Mouse (Mus musculus): ENCODE data around the gene Agpat3. TPM values are rescaled to one million over a fixed set of nuclear protein-coding genes. Genes with fewer than 3 reads are reported as not detected.

Agpat3 gene
- polyA plus RNA-seq, 1 experiment from 2014 or later = 33.9 TPM

GRCm38 (mm10) chr10:78245225-78245547, 107.1 kb downstream of the Agpat3 start:
- Histone ChIP-seq H3K36me3 (ENCODE audit: control insufficient read depth, insufficient read depth, low read length) (no peaks in the 10 kb centered on the region), H3K9me3 (ENCODE audit: control insufficient read depth, low read length) (no peaks in the 10 kb centered on the region), H3K27ac (ENCODE audit: low read length) (no peak overlapping the region), H3K4me2 (ENCODE audit: low read depth, low read length) (peak overlapping the region; percentile 99), H3K27me3 (ENCODE audit: control insufficient read depth, insufficient read depth, low read depth, low read length) (no peaks in the 10 kb centered on the region), H3K4me1 (replicated peaks; ENCODE audit: control insufficient read depth, insufficient read depth, low read length) (peaks cover 13% of the 10 kb centered on the region), H3K4me3 (ENCODE audit: low read length) (peak overlapping the region; percentile 88), H3K9ac (ENCODE audit: low read length) (peak overlapping the region; percentile 85)
- WGBS = 15% methylated on average over 7 of the region's 7 CpGs
- ATAC-seq (ENCODE audit: low read depth) = no peak; the same call in 1 of the 2 replicates

GRCm38 (mm10) chr10:78244438-78245224, 107.7 kb downstream of the Agpat3 start, which contains the start of gene Trappc10:
TSS of gene Trappc10 (minus strand) at chr10:78244641.
- peak; percentile 97 for ATAC-seq (ENCODE audit: low read depth)
- WGBS = under 1% methylated on average over 52 of the region's 74 CpGs
- H3K4me2 ChIP-seq (ENCODE audit: low read depth, low read length) = peak within 1 kb of the TSS; percentile 99
- no peaks in the 10 kb centered on the region for H3K36me3 ChIP-seq (ENCODE audit: control insufficient read depth, insufficient read depth, low read length)
- peak within 1 kb of the TSS; percentile 85 for H3K9ac ChIP-seq (ENCODE audit: low read length)
- H3K27ac ChIP-seq (ENCODE audit: low read length) = peak within 1 kb of the TSS; percentile 45; the same call in 1 of the 2 replicates
- peak within 1 kb of the TSS; percentile 88 for H3K4me3 ChIP-seq (ENCODE audit: low read length)
- H3K4me1 ChIP-seq (replicated peaks; ENCODE audit: control insufficient read depth, insufficient read depth, low read length) = peaks cover 13% of the 10 kb centered on the region
- no peaks in the 10 kb centered on the region for H3K27me3 ChIP-seq (ENCODE audit: control insufficient read depth, insufficient read depth, low read depth, low read length)
- H3K9me3 ChIP-seq (ENCODE audit: control insufficient read depth, low read length) = no peaks in the 10 kb centered on the region

- peak overlapping the region; percentile 85 for H3K9ac ChIP-seq (ENCODE audit: low read length)
- peak overlapping the region; percentile 45; the same call in 1 of the 2 replicates for H3K27ac ChIP-seq (ENCODE audit: low read length)
- peak; percentile 64 for ATAC-seq (ENCODE audit: low read depth)
- no peaks in the 10 kb centered on the region for H3K27me3 ChIP-seq (ENCODE audit: control insufficient read depth, insufficient read depth, low read depth, low read length)
- peak overlapping the region; percentile 88 for H3K4me3 ChIP-seq (ENCODE audit: low read length)
- WGBS = under 1% methylated on average over 25 of the region's 33 CpGs
- H3K36me3 ChIP-seq (ENCODE audit: control insufficient read depth, insufficient read depth, low read length) = no peaks in the 10 kb centered on the region
- H3K9me3 ChIP-seq (ENCODE audit: control insufficient read depth, low read length) = no peaks in the 10 kb centered on the region
- peak overlapping the region; percentile 99 for H3K4me2 ChIP-seq (ENCODE audit: low read depth, low read length)
- peaks cover 13% of the 10 kb centered on the region for H3K4me1 ChIP-seq (replicated peaks; ENCODE audit: control insufficient read depth, insufficient read depth, low read length)
Observed at GRCm38 (mm10) chr10:78244058-78244437, 108.2 kb downstream of the Agpat3 start.

- Histone ChIP-seq H3K36me3 (ENCODE audit: control insufficient read depth, insufficient read depth, low read length) (no peaks in the 10 kb centered on the region), H3K27ac (ENCODE audit: low read length) (no peak overlapping the region), H3K4me1 (replicated peaks; ENCODE audit: control insufficient read depth, insufficient read depth, low read length) (peaks cover 9% of the 10 kb centered on the region), H3K4me3 (ENCODE audit: low read length) (no peak overlapping the region), H3K9ac (ENCODE audit: low read length) (no peak overlapping the region), H3K27me3 (ENCODE audit: control insufficient read depth, insufficient read depth, low read depth, low read length) (no peaks in the 10 kb centered on the region), H3K9me3 (ENCODE audit: control insufficient read depth, low read length) (no peaks in the 10 kb centered on the region), H3K4me2 (ENCODE audit: low read depth, low read length) (no peak overlapping the region)
- WGBS = 65% methylated on average over 6 of the region's 6 CpGs
- no peak for ATAC-seq (ENCODE audit: low read depth)
Observed at GRCm38 (mm10) chr10:78238926-78239325, 113.4 kb downstream of the Agpat3 start.

GRCm38 (mm10) chr10:78238297-78238696, 114.0 kb downstream of the Agpat3 start:
- no peaks in the 10 kb centered on the region for H3K9me3 ChIP-seq (ENCODE audit: control insufficient read depth, low read length)
- H3K4me1 ChIP-seq (replicated peaks; ENCODE audit: control insufficient read depth, insufficient read depth, low read length) = peaks cover 4% of the 10 kb centered on the region
- no peaks in the 10 kb centered on the region for H3K27me3 ChIP-seq (ENCODE audit: control insufficient read depth, insufficient read depth, low read depth, low read length)
- no peaks in the 10 kb centered on the region for H3K36me3 ChIP-seq (ENCODE audit: control insufficient read depth, insufficient read depth, low read length)
- no peak overlapping the region for H3K27ac ChIP-seq (ENCODE audit: low read length)
- H3K4me2 ChIP-seq (ENCODE audit: low read depth, low read length) = no peak overlapping the region
- ATAC-seq (ENCODE audit: low read depth) = no peak
- no peak overlapping the region for H3K4me3 ChIP-seq (ENCODE audit: low read length)
- H3K9ac ChIP-seq (ENCODE audit: low read length) = no peak overlapping the region
- 93% methylated on average over 5 of the region's 5 CpGs for WGBS

GRCm38 (mm10) chr10:78237809-78238208, 114.5 kb downstream of the Agpat3 start:
- ATAC-seq (ENCODE audit: low read depth) = no peak

GRCm38 (mm10) chr10:78236885-78237629, 115.2 kb downstream of the Agpat3 start:
- H3K4me1 ChIP-seq (replicated peaks; ENCODE audit: control insufficient read depth, insufficient read depth, low read length) = no peaks in the 10 kb centered on the region
- H3K27me3 ChIP-seq (ENCODE audit: control insufficient read depth, insufficient read depth, low read depth, low read length) = no peaks in the 10 kb centered on the region
- no peak overlapping the region for H3K27ac ChIP-seq (ENCODE audit: low read length)
- no peak overlapping the region for H3K4me2 ChIP-seq (ENCODE audit: low read depth, low read length)
- no peak overlapping the region for H3K4me3 ChIP-seq (ENCODE audit: low read length)
- no peak for ATAC-seq (ENCODE audit: low read depth)
- H3K9me3 ChIP-seq (ENCODE audit: control insufficient read depth, low read length) = no peaks in the 10 kb centered on the region
- no peak overlapping the region for H3K9ac ChIP-seq (ENCODE audit: low read length)
- WGBS = 64% methylated on average over 8 of the region's 8 CpGs
- H3K36me3 ChIP-seq (ENCODE audit: control insufficient read depth, insufficient read depth, low read length) = no peaks in the 10 kb centered on the region

More at GRCm38 (mm10) chr10:78237809-78238208, 114.5 kb downstream of the Agpat3 start:
- Histone ChIP-seq H3K27me3 (ENCODE audit: control insufficient read depth, insufficient read depth, low read depth, low read length) (no peaks in the 10 kb centered on the region), H3K9ac (ENCODE audit: low read length) (no peak overlapping the region), H3K36me3 (ENCODE audit: control insufficient read depth, insufficient read depth, low read length) (no peaks in the 10 kb centered on the region), H3K4me3 (ENCODE audit: low read length) (no peak overlapping the region), H3K9me3 (ENCODE audit: control insufficient read depth, low read length) (no peaks in the 10 kb centered on the region), H3K27ac (ENCODE audit: low read length) (no peak overlapping the region), H3K4me2 (ENCODE audit: low read depth, low read length) (no peak overlapping the region), H3K4me1 (replicated peaks; ENCODE audit: control insufficient read depth, insufficient read depth, low read length) (no peaks in the 10 kb centered on the region; the same call in 1 of the 2 replicates)
- 73% methylated on average over 6 of the region's 6 CpGs for WGBS

GRCm38 (mm10) chr10:78233756-78234155, 118.5 kb downstream of the Agpat3 start:
- 0 out of 2 replicates have a peak, but pooled peaks cover 4% of the 10 kb centered on the region for H3K36me3 ChIP-seq (ENCODE audit: control insufficient read depth, insufficient read depth, low read length)
- H3K9me3 ChIP-seq (ENCODE audit: control insufficient read depth, low read length) = no peaks in the 10 kb centered on the region
- no peak overlapping the region for H3K4me3 ChIP-seq (ENCODE audit: low read length)
- H3K4me2 ChIP-seq (ENCODE audit: low read depth, low read length) = no peak overlapping the region
- no peak for ATAC-seq (ENCODE audit: low read depth)
- no peak overlapping the region for H3K9ac ChIP-seq (ENCODE audit: low read length)
- H3K27me3 ChIP-seq (ENCODE audit: control insufficient read depth, insufficient read depth, low read depth, low read length) = no peaks in the 10 kb centered on the region
- H3K27ac ChIP-seq (ENCODE audit: low read length) = no peak overlapping the region
- no peaks in the 10 kb centered on the region for H3K4me1 ChIP-seq (replicated peaks; ENCODE audit: control insufficient read depth, insufficient read depth, low read length)
- 80% methylated on average over 6 of the region's 6 CpGs for WGBS

- Histone ChIP-seq H3K4me1 (replicated peaks; ENCODE audit: control insufficient read depth, insufficient read depth, low read length) (no peaks in the 10 kb centered on the region), H3K9ac (ENCODE audit: low read length) (no peak overlapping the region), H3K9me3 (ENCODE audit: control insufficient read depth, low read length) (no peaks in the 10 kb centered on the region), H3K27me3 (ENCODE audit: control insufficient read depth, insufficient read depth, low read depth, low read length) (no peaks in the 10 kb centered on the region), H3K36me3 (ENCODE audit: control insufficient read depth, insufficient read depth, low read length) (0 out of 2 replicates have a peak, but pooled peaks cover 4% of the 10 kb centered on the region), H3K4me3 (ENCODE audit: low read length) (no peak overlapping the region), H3K4me2 (ENCODE audit: low read depth, low read length) (no peak overlapping the region), H3K27ac (ENCODE audit: low read length) (no peak overlapping the region)
- 89% methylated on average over 5 of the region's 5 CpGs for WGBS
- ATAC-seq (ENCODE audit: low read depth) = no peak
Observed at GRCm38 (mm10) chr10:78233161-78233560, 119.1 kb downstream of the Agpat3 start.

Data from lung, embryonic 16.5 days (tissue).